Mouse (Mus musculus): ENCODE data around the gene Smim23.

Gene Smim23

GRCm38 (mm10) chr11:32824505-32824904 lies at the start of gene Smim23:
Gene Smim23 (minus strand): TSS chr11:32824605.
- in situ Hi-C loops (cut with MboI; ENCODE audit: low pct_unique_long_range_greater_than_20kb in 1 of 2, low sequenced_read_pairs in 2 of 2, unreplicated experiment in 1 of 2), result no loop called here

- in situ Hi-C loops (cut with MboI; ENCODE audit: low pct_unique_long_range_greater_than_20kb in 1 of 2, low sequenced_read_pairs in 2 of 2, unreplicated experiment in 1 of 2), result no loop called here
Observed at GRCm38 (mm10) chr11:32868619-32869383, 44.4 kb upstream of the Smim23 start.

DNA sequence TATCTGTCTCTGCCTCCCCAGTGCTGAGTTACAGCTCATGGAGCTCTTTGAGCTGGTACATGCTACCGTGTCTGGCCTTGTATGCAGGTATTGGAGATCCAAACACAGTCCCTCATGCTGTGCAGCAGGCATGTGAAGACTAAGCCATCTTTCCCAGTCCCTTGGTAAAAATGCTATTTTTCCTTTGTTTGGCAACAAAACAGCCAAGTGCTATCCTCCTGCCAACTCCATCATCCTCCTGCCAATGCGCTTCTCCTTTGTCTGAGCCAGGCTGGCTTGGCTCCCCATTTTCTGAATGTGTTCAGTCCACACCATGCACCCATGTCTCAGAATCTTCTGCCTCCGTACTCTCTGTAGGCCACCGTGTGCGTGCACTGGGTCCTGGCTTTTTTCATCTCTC lies 40.2 kb upstream of the Smim23 start:
- in situ Hi-C loops (cut with MboI; ENCODE audit: low pct_unique_long_range_greater_than_20kb in 1 of 2, low sequenced_read_pairs in 2 of 2, unreplicated experiment in 1 of 2), result no loop called here

- in situ Hi-C loops (cut with MboI; ENCODE audit: low pct_unique_long_range_greater_than_20kb in 1 of 2, low sequenced_read_pairs in 2 of 2, unreplicated experiment in 1 of 2), result no loop called here
Observed at GRCm38 (mm10) chr11:32857418-32857879, 33.0 kb upstream of the Smim23 start.

DNA sequence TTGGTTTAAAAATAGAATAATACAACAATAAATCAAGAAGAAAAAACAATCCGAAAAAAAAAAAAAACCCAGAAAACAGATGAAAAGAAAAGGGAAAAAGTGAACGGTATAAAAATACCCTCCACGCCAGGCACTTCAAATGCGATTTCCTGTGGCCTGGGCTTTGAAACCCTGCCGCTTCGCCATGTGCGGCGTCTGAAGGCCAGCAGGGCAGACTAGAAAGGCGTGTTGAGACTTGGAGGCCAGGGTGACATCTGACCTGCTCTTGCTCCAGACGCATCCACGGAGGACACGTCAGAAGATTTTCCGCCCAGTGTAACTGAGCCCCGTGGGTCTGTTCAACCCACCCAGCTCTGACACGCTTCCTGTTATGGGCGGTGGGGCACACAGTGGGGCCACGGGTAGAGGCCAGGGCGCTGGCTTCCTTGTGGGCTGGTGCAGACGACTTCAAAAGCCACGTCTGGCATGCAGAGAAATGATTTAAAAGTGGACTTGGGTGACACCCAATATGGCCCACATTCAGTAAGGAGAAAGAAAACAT lies 22.3 kb upstream of the Smim23 start:
- in situ Hi-C loops (cut with MboI; ENCODE audit: low pct_unique_long_range_greater_than_20kb in 1 of 2, low sequenced_read_pairs in 2 of 2, unreplicated experiment in 1 of 2), result no loop called here

DNA sequence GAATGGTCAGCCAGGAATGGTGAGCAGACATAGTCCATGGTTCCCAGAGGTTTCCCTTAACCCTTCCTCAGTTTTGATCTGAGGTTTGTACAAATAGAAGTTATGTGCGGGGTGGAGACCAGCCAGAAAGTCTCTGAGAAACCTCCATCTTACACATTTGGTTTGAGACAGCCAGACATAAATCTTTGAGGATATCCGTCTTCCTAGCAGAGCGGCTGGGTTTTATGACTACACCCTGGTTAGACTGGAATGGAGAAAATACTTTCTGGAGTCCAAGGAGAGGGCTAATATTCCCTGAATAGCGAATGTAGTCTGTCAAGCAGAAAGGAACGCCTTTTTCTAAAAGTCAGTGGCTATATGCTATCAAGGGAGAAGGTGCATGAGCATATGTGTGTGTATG lies 16.8 kb upstream of the Smim23 start:
- in situ Hi-C loops (cut with MboI; ENCODE audit: low pct_unique_long_range_greater_than_20kb in 1 of 2, low sequenced_read_pairs in 2 of 2, unreplicated experiment in 1 of 2), result no loop called here

- in situ Hi-C loops (cut with MboI; ENCODE audit: low pct_unique_long_range_greater_than_20kb in 1 of 2, low sequenced_read_pairs in 2 of 2, unreplicated experiment in 1 of 2), result no loop called here
Observed at GRCm38 (mm10) chr11:32840256-32840655, 15.9 kb upstream of the Smim23 start.

DNA sequence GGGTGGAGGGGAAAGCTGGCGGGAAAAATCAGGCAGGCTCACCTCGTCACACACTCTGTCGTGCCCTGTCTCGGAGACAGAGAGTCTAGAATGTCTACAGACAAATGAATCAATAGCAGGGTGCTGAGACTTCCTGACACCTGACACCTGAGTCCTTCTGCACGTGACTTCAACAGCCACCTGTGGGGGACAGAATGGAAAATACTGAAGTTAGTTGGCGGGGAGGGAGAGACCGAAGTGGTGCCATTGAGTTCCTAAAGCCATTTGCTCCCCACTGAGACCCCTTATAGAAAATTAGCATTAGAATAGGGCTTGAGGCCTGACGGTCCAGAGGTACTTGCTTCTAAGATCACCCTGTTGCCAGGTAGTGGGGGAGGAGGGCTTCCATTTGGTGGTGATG lies 10.6 kb upstream of the Smim23 start:
- in situ Hi-C loops (cut with MboI; ENCODE audit: low pct_unique_long_range_greater_than_20kb in 1 of 2, low sequenced_read_pairs in 2 of 2, unreplicated experiment in 1 of 2), result no loop called here

DNA sequence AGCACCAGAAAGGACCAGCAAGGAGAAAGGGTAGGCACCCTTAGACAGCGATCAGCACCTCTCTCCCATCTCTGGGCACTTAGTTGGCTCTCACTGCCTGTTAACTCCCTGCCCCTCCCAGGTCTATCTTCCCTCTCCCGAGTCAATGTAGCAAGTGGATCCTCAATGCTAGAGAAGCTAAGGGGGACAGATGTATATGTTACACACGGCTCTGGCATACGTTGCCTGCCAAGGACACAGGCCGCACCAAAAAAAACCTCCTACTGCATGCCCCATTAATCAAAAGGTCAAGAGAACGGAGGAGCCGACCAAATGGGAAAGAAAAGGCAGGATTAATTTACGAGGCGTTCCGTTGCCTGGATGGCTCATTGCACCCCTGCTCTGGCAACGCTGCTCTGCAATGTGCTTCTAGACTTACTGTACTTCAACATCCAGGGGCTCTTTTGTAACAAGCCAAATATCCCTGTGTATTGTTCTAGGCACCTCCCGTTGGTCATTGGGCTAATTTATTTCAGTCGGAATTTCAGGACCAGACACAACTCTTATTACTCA lies 10.0 kb upstream of the Smim23 start:
- in situ Hi-C loops (cut with MboI; ENCODE audit: low pct_unique_long_range_greater_than_20kb in 1 of 2, low sequenced_read_pairs in 2 of 2, unreplicated experiment in 1 of 2), result no loop called here

GRCm38 (mm10) chr11:32817566-32817965 lies 6.8 kb downstream of the Smim23 start:
- in situ Hi-C loops (cut with MboI; ENCODE audit: low pct_unique_long_range_greater_than_20kb in 1 of 2, low sequenced_read_pairs in 2 of 2, unreplicated experiment in 1 of 2), result no loop called here

DNA sequence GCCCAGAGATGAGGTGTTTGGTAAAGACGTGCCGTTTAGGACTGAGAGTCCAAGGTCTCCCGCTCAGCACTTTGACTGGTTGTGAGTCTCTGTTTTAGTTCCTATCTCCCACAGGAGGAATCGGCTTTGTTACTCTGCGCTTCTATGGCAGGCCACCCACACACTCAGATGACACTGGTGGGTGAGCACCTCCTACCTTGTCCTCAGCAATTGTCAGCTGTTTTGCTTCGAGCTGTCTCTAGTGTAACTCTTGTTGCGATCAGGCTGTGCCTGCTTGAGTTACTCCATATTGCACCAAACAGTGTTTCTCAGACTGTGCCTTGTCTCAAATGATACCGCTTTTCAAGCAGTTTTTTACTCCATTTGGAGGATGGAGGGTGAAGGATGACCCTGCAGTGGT lies 10.1 kb downstream of the Smim23 start:
- in situ Hi-C loops (cut with MboI; ENCODE audit: low pct_unique_long_range_greater_than_20kb in 1 of 2, low sequenced_read_pairs in 2 of 2, unreplicated experiment in 1 of 2), result no loop called here

DNA sequence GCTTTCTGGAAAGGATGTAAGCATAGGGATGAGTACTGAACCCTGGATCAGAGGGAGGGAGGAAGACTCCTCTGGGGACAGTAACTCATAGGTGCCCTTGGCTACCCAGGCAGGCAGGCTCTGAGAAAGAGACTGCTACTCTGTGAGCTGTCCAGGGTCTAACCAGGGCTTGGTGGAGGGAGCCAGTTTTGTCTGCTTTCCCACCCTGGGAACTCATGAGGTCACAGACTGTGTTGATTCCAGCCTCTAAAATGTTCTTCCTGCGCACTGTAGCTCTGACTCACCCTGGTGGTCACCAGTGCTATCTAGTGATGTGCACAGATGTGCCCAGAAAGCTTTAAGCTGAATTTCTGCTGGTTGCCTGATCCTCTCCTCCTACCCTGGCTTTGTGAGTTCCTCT lies 15.3 kb downstream of the Smim23 start:
- in situ Hi-C loops (cut with MboI; ENCODE audit: low pct_unique_long_range_greater_than_20kb in 1 of 2, low sequenced_read_pairs in 2 of 2, unreplicated experiment in 1 of 2), result no loop called here

GRCm38 (mm10) chr11:32805958-32806357 lies 18.4 kb downstream of the Smim23 start:
- in situ Hi-C loops (cut with MboI; ENCODE audit: low pct_unique_long_range_greater_than_20kb in 1 of 2, low sequenced_read_pairs in 2 of 2, unreplicated experiment in 1 of 2), result no loop called here

GRCm38 (mm10) chr11:32803658-32804057 lies 20.7 kb downstream of the Smim23 start:
- in situ Hi-C loops (cut with MboI; ENCODE audit: low pct_unique_long_range_greater_than_20kb in 1 of 2, low sequenced_read_pairs in 2 of 2, unreplicated experiment in 1 of 2), result no loop called here

- in situ Hi-C loops (cut with MboI; ENCODE audit: low pct_unique_long_range_greater_than_20kb in 1 of 2, low sequenced_read_pairs in 2 of 2, unreplicated experiment in 1 of 2), result no loop called here
Observed at GRCm38 (mm10) chr11:32801715-32802114, 22.7 kb downstream of the Smim23 start.

GRCm38 (mm10) chr11:32800929-32801375 lies 23.5 kb downstream of the Smim23 start:
- in situ Hi-C loops (cut with MboI; ENCODE audit: low pct_unique_long_range_greater_than_20kb in 1 of 2, low sequenced_read_pairs in 2 of 2, unreplicated experiment in 1 of 2), result no loop called here

- in situ Hi-C loops (cut with MboI; ENCODE audit: low pct_unique_long_range_greater_than_20kb in 1 of 2, low sequenced_read_pairs in 2 of 2, unreplicated experiment in 1 of 2), result no loop called here
Observed at GRCm38 (mm10) chr11:32798445-32798844, 26.0 kb downstream of the Smim23 start.

- in situ Hi-C loops (cut with MboI; ENCODE audit: low pct_unique_long_range_greater_than_20kb in 1 of 2, low sequenced_read_pairs in 2 of 2, unreplicated experiment in 1 of 2), result no loop called here
Observed at GRCm38 (mm10) chr11:32794759-32795445, 29.5 kb downstream of the Smim23 start.

GRCm38 (mm10) chr11:32786201-32786600 lies 38.2 kb downstream of the Smim23 start:
- in situ Hi-C loops (cut with MboI; ENCODE audit: low pct_unique_long_range_greater_than_20kb in 1 of 2, low sequenced_read_pairs in 2 of 2, unreplicated experiment in 1 of 2), result no loop called here
